Mouse (Mus musculus) embryonic fibroblast, embryonic 13.5 days (primary cell): ENCODE data around the gene Tspan14.

Source experiments
- CTCF ChIP-seq: IDR thresholded peaks from 2 replicates; pipeline ENCODE4 v1.5.1; 2011; ENCODE audit warnings: mild to moderate bottlenecking, control low read depth, low read length, moderate library complexity, borderline replicate concordance; ENCODE audit not compliant: insufficient read depth
- POLR2A ChIP-seq: IDR thresholded peaks from 2 replicates; pipeline ENCODE4 v1.6.1; 2011; ENCODE audit warnings: low read depth, mild to moderate bottlenecking, control low read depth, low read length, moderate library complexity

GRCm38 (mm10) chr14:40988780-40989179, 22.2 kb upstream of the Tspan14 start:
- no peak for TF ChIP-seq CTCF
- TF ChIP-seq POLR2A: no peak
